Mouse (Mus musculus): Measurements from ENCODE around the gene Creb5. TPM values are rescaled to one million over a fixed set of nuclear protein-coding genes. Genes with fewer than 3 reads are reported as not detected.

Gene Creb5
- total RNA-seq, 1 experiment = 1.1 TPM

DNA sequence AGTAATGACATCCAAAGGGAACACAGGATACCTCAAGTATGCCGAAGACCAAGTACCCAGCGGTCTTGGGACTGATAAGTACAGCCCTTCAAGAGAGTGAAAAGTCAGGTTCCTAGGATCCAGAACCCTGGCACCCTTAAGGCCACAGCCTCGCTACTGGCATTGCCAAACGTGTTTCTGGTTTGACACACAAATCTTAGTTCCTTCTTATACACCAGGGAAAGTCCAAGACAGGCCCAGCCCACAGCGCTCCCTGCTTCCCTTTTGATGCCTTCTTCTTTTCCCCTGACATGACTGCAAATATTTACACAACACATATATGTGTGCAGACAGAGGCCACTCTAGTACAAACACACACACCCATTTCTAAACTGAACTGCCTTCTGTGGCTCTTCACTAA lies 423.5 kb downstream of the Creb5 start:
- in situ Hi-C loops (cut with MboI; ENCODE audit: low sequenced_read_pairs in 2 of 2, unreplicated experiment in 2 of 2) = no loop called here
- H3K9ac ChIP-seq (ENCODE audit: insufficient read depth, low read depth, low read length, poor library complexity, severe bottlenecking) = no peak overlapping the region
- no peaks in the 10 kb centered on the region for H3K4me1 ChIP-seq (ENCODE audit: control insufficient read depth in 2 of 2, insufficient read depth in 2 of 2, low read length in 2 of 2, poor library complexity in 1 of 2)
- H3K27ac ChIP-seq (ENCODE audit: insufficient read depth, low read depth, low read length, poor library complexity, severe bottlenecking) = no peak overlapping the region
- no peaks in the 10 kb centered on the region for H3K36me3 ChIP-seq (ENCODE audit: control insufficient read depth, insufficient read depth, low read length, poor library complexity, severe bottlenecking)
- DNase-seq (ENCODE audit: low read depth, low spot score) = no peak
- TF ChIP-seq MAFK (IDR thresholded peaks at IDR 0.05; ENCODE audit: insufficient read depth, low read depth, low read length) (no peak), ZNF384 (IDR thresholded peaks at IDR 0.05; ENCODE audit: low read depth, low read length) (no peak), ZC3H11A (IDR thresholded peaks at IDR 0.05; ENCODE audit: borderline replicate concordance, low read depth, low read length) (no peak), CHD2 (IDR thresholded peaks at IDR 0.05; ENCODE audit: low read depth, low read length) (no peak), HCFC1 (IDR thresholded peaks at IDR 0.05; ENCODE audit: borderline replicate concordance, insufficient read depth, low read length) (no peak)
- no peak overlapping the region for H3K4me3 ChIP-seq (ENCODE audit: insufficient read depth in 1 of 2, low read depth in 1 of 2, low read length in 2 of 2, poor library complexity in 1 of 2, severe bottlenecking in 1 of 2)
- no peaks in the 10 kb centered on the region for H3K9me3 ChIP-seq (ENCODE audit: control insufficient read depth, insufficient read depth, low read depth, low read length)

DNA sequence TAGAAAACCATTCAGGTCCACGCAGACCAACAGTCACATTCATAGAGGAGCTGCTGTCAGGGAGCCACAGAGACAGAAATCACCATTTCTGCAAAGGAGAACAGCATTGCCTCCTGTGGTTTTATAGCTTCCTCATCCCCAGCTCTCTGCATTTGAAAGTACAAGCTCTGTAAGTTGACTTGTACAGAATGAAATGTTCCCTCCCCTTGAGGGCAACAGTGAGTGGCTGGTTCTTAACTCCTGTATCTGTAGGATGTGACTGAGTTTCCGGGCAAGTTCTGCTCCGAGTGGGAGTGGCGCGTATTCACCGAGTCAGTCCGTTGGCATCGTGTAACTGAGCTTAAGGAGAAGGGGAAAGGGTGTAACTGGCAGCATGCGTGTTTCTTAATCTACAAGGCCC lies 426.1 kb downstream of the Creb5 start:
- no peak overlapping the region for H3K27ac ChIP-seq (ENCODE audit: insufficient read depth, low read depth, low read length, poor library complexity, severe bottlenecking)

DNA sequence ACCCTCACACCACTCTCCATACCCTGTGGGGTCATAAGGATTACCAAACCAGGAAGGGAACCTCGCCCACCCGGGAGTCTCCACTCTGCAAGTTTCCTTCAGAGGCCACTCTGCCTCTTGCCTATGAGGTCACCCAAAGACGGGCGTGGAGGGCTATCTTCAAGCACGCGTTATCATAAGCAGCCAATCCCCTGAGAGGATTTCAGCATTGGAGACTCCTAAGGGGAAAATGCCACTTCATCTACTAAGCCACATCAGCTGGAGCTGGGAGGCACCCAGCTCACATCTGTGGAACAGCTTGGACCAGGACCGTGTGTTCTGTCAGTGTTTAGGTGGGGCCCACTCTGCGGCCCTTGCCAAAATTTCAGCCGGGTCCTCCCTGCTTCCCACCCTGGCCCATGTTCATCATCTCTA lies 427.8 kb downstream of the Creb5 start:
- no peaks in the 10 kb centered on the region for H3K9me3 ChIP-seq (ENCODE audit: control insufficient read depth, insufficient read depth, low read depth, low read length)
- no peaks in the 10 kb centered on the region for H3K4me1 ChIP-seq (ENCODE audit: control insufficient read depth in 2 of 2, insufficient read depth in 2 of 2, low read length in 2 of 2, poor library complexity in 1 of 2)
- in situ Hi-C loops (cut with MboI; ENCODE audit: low sequenced_read_pairs in 2 of 2, unreplicated experiment in 2 of 2) = no loop called here
- H3K27ac ChIP-seq (ENCODE audit: insufficient read depth, low read depth, low read length, poor library complexity, severe bottlenecking) = no peak overlapping the region
- no peak overlapping the region for H3K9ac ChIP-seq (ENCODE audit: insufficient read depth, low read depth, low read length, poor library complexity, severe bottlenecking)
- no peak overlapping the region for H3K4me3 ChIP-seq (ENCODE audit: insufficient read depth in 1 of 2, low read depth in 1 of 2, low read length in 2 of 2, poor library complexity in 1 of 2, severe bottlenecking in 1 of 2)
- no peak for TF ChIP-seq HCFC1 (IDR thresholded peaks at IDR 0.05; ENCODE audit: borderline replicate concordance, insufficient read depth, low read length)
- no peak for DNase-seq (ENCODE audit: low read depth, low spot score)
- no peaks in the 10 kb centered on the region for H3K36me3 ChIP-seq (ENCODE audit: control insufficient read depth, insufficient read depth, low read length, poor library complexity, severe bottlenecking)

More for the DNA sequence above, 426.1 kb downstream of the Creb5 start:
- DNase-seq (ENCODE audit: low read depth, low spot score) = no peak
- Histone ChIP-seq H3K9me3 (ENCODE audit: control insufficient read depth, insufficient read depth, low read depth, low read length) (no peaks in the 10 kb centered on the region), H3K9ac (ENCODE audit: insufficient read depth, low read depth, low read length, poor library complexity, severe bottlenecking) (no peak overlapping the region), H3K36me3 (ENCODE audit: control insufficient read depth, insufficient read depth, low read length, poor library complexity, severe bottlenecking) (no peaks in the 10 kb centered on the region), H3K4me3 (ENCODE audit: insufficient read depth in 1 of 2, low read depth in 1 of 2, low read length in 2 of 2, poor library complexity in 1 of 2, severe bottlenecking in 1 of 2) (no peak overlapping the region), H3K4me1 (ENCODE audit: control insufficient read depth in 2 of 2, insufficient read depth in 2 of 2, low read length in 2 of 2, poor library complexity in 1 of 2) (no peaks in the 10 kb centered on the region)
- in situ Hi-C loops (cut with MboI; ENCODE audit: low sequenced_read_pairs in 2 of 2, unreplicated experiment in 2 of 2) = no loop called here
- TF ChIP-seq ZNF384 (IDR thresholded peaks at IDR 0.05; ENCODE audit: low read depth, low read length) (no peak), MAFK (IDR thresholded peaks at IDR 0.05; ENCODE audit: insufficient read depth, low read depth, low read length) (no peak), CHD2 (IDR thresholded peaks at IDR 0.05; ENCODE audit: low read depth, low read length) (no peak), HCFC1 (IDR thresholded peaks at IDR 0.05; ENCODE audit: borderline replicate concordance, insufficient read depth, low read length) (no peak), ZC3H11A (IDR thresholded peaks at IDR 0.05; ENCODE audit: borderline replicate concordance, low read depth, low read length) (no peak)

DNA sequence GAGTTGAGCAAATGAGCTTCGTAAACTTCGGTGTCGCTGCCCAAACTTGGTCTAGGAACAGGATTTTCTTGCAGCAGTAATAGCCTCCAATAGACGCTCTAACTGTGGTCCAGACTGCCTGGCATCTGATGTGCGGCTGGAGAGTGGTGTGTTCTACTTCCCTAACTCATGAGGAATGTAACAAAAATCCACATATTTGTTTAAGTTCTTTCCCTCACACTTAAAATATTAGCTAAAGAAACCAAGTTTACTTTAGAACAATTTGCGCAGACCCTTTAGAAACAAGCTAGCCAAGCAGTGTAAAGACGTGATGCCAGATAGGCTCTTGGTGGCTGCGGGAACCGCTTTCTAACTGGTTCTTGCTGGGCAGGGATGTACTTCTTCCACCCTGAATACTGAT lies 428.9 kb downstream of the Creb5 start:
- no peak for TF ChIP-seq CHD2 (IDR thresholded peaks at IDR 0.05; ENCODE audit: low read depth, low read length)
- no peak for TF ChIP-seq ZNF384 (IDR thresholded peaks at IDR 0.05; ENCODE audit: low read depth, low read length)
- no peak for TF ChIP-seq HCFC1 (IDR thresholded peaks at IDR 0.05; ENCODE audit: borderline replicate concordance, insufficient read depth, low read length)
- no peak for TF ChIP-seq MAFK (IDR thresholded peaks at IDR 0.05; ENCODE audit: insufficient read depth, low read depth, low read length)
- TF ChIP-seq ZC3H11A (IDR thresholded peaks at IDR 0.05; ENCODE audit: borderline replicate concordance, low read depth, low read length) = no peak
- Histone ChIP-seq H3K4me3 (ENCODE audit: insufficient read depth in 1 of 2, low read depth in 1 of 2, low read length in 2 of 2, poor library complexity in 1 of 2, severe bottlenecking in 1 of 2) (no peak overlapping the region), H3K27ac (ENCODE audit: insufficient read depth, low read depth, low read length, poor library complexity, severe bottlenecking) (no peak overlapping the region), H3K36me3 (ENCODE audit: control insufficient read depth, insufficient read depth, low read length, poor library complexity, severe bottlenecking) (no peaks in the 10 kb centered on the region), H3K4me1 (ENCODE audit: control insufficient read depth in 2 of 2, insufficient read depth in 2 of 2, low read length in 2 of 2, poor library complexity in 1 of 2) (no peaks in the 10 kb centered on the region), H3K9ac (ENCODE audit: insufficient read depth, low read depth, low read length, poor library complexity, severe bottlenecking) (no peak overlapping the region), H3K9me3 (ENCODE audit: control insufficient read depth, insufficient read depth, low read depth, low read length) (no peaks in the 10 kb centered on the region)
- no peak for DNase-seq (ENCODE audit: low read depth, low spot score)
- in situ Hi-C loops (cut with MboI; ENCODE audit: low sequenced_read_pairs in 2 of 2, unreplicated experiment in 2 of 2) = no loop called here

DNA sequence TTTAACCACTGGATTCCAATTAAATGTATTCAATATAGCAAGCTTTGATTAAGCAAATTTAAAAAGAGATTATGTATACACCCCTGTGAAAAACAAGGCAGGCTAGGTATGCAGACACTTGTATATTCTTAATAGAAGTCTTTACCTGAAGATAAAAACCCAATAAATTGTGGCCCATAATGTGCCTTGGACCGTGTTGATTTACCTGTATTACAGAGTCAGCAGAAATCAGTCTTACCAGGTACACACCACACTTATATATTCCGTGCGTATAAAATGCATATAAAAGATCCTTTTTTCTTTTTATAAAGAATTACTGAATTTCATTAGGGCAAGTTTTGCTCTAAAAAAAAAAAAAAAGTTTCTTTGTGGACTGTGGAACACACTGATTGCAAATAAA lies 432.9 kb downstream of the Creb5 start:
- DNase-seq (ENCODE audit: low read depth, low spot score) = no peak
- Histone ChIP-seq H3K9me3 (ENCODE audit: control insufficient read depth, insufficient read depth, low read depth, low read length) (no peaks in the 10 kb centered on the region), H3K4me3 (ENCODE audit: insufficient read depth in 1 of 2, low read depth in 1 of 2, low read length in 2 of 2, poor library complexity in 1 of 2, severe bottlenecking in 1 of 2) (no peak overlapping the region), H3K27ac (ENCODE audit: insufficient read depth, low read depth, low read length, poor library complexity, severe bottlenecking) (no peak overlapping the region), H3K4me1 (ENCODE audit: control insufficient read depth in 2 of 2, insufficient read depth in 2 of 2, low read length in 2 of 2, poor library complexity in 1 of 2) (no peaks in the 10 kb centered on the region), H3K9ac (ENCODE audit: insufficient read depth, low read depth, low read length, poor library complexity, severe bottlenecking) (no peak overlapping the region), H3K36me3 (ENCODE audit: control insufficient read depth, insufficient read depth, low read length, poor library complexity, severe bottlenecking) (no peaks in the 10 kb centered on the region)
- in situ Hi-C loops (cut with MboI; ENCODE audit: low sequenced_read_pairs in 2 of 2, unreplicated experiment in 2 of 2) = loop anchor here in 1 of 2 experiments (10.0 kb wide), 1 partner anchor 195 kb away; no protein-coding TSS in a partner anchor
- TF ChIP-seq ZC3H11A (IDR thresholded peaks at IDR 0.05; ENCODE audit: borderline replicate concordance, low read depth, low read length) (no peak), HCFC1 (IDR thresholded peaks at IDR 0.05; ENCODE audit: borderline replicate concordance, insufficient read depth, low read length) (no peak), MAFK (IDR thresholded peaks at IDR 0.05; ENCODE audit: insufficient read depth, low read depth, low read length) (no peak), ZNF384 (IDR thresholded peaks at IDR 0.05; ENCODE audit: low read depth, low read length) (no peak), CHD2 (IDR thresholded peaks at IDR 0.05; ENCODE audit: low read depth, low read length) (no peak)
